Mouse (Mus musculus) bone marrow macrophage, adult 2 months (primary cell): ENCODE data around the gene Lrrc38.

Experiments
- CTCF ChIP-seq: IDR thresholded peaks from 2 replicates; pipeline ENCODE4 v1.5.1; 2012; ENCODE audit warnings: low read depth, mild to moderate bottlenecking, low read length, moderate library complexity
- POLR2A ChIP-seq: IDR thresholded peaks from 2 replicates; pipeline ENCODE4 v1.6.1; 2012; ENCODE audit warnings: mild to moderate bottlenecking, low read depth, low read length, borderline replicate concordance

GRCm38 (mm10) chr4:143313299-143313698 lies 36.3 kb upstream of the Lrrc38 start:
- TF ChIP-seq CTCF (no peak), POLR2A (no peak)
